Mouse (Mus musculus): ENCODE results near the gene Spsb2. TPM values are rescaled to one million over a fixed set of nuclear protein-coding genes. Genes with fewer than 3 reads are reported as not detected.

The Spsb2 gene
- polyA plus RNA-seq, 1 experiment from 2014 or later: 27.4 TPM

DNA sequence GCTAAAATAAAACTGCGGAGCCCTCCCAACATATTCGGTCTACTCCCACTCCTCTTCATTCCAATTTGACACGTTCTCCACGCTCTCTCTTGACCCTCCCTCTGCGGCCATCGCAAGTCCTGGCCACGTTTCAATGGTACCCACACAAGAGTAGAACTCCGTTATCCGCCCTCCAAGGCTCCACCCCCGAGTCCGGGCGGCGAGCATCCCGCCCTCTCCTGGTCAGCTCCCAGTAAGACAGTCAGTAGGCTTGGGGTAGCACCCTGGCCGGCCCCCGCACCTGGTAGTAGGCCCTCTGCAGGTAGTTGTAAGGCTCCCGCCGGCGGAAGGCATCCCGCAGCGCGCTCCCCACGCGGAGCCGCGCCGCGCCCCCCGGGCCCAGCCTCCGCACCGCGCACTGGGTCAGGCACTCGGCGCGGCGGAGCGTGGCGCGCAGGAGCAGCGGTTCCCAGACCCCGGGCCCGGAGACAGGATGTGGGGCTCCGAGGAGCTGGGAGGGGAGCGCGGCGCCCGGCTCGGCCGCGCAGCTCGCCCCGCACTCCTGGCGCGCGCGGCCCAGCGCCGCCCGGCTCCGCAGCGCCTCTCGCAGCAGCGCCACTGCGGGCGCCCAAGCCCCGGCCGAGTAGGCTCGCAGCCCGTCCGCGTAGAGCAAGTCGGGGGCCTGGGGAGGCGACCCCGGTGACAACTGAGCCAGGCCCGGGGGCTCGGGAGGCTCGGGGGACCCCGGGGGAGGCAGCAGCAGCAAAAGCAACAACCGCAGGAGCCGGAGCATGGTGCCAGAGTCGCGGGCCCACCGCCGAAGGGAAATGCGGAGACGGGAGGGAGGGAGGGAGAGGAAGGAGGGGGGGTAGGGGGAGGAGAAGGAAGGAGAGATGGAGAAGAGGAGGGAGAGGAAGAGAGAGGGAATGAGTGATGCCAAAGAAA, 48.7 kb downstream of the Spsb2 start, which contains the start of gene P3h3:
P3h3 (minus strand) TSS at position 837 of the 924 bp plus-strand sequence.
- WGBS: under 1% methylated on average over 76 of the region's 86 CpGs

GRCm38 (mm10) chr6:124857840-124858530, 49.5 kb downstream of the Spsb2 start:
- H3K4me1 ChIP-seq (replicated peaks; ENCODE audit: insufficient read depth, low read length): peaks cover 4% of the 10 kb centered on the region; the same call in 1 of the 2 replicates
- H3K9me3 ChIP-seq (replicated peaks; ENCODE audit: low read length): no peaks in the 10 kb centered on the region
- no peak for ATAC-seq (replicated peaks; ENCODE audit: low FRiP score, low read depth)
- no peak overlapping the region for H3K27ac ChIP-seq
- TF ChIP-seq CTCF (IDR thresholded peaks at IDR 0.05; ENCODE audit: low read depth): no peak
- H3K27me3 ChIP-seq (ENCODE audit: insufficient read depth, low read length): no peaks in the 10 kb centered on the region
- H3K9ac ChIP-seq (ENCODE audit: low read depth, low read length): no peak overlapping the region; the same call in 1 of the 2 replicates
- H3K4me2 ChIP-seq (ENCODE audit: low read length): peak overlapping the region; percentile 86
- WGBS: 27% methylated on average over 26 of the region's 26 CpGs
- peak overlapping the region; percentile 61 for H3K4me3 ChIP-seq (replicated peaks; ENCODE audit: low read depth, low read length)
- DNase-seq (ENCODE audit: low spot score): no peak
- H3K36me3 ChIP-seq (ENCODE audit: insufficient read depth, low read length): 0 out of 2 replicates have a peak, but pooled peaks cover under 1% of the 10 kb centered on the region

More for the DNA sequence above, 48.7 kb downstream of the Spsb2 start, which contains the start of gene P3h3:
- Histone ChIP-seq H3K27me3 (ENCODE audit: insufficient read depth, low read length) (no peaks in the 10 kb centered on the region), H3K36me3 (ENCODE audit: insufficient read depth, low read length) (0 out of 2 replicates have a peak, but pooled peaks cover 4% of the 10 kb centered on the region), H3K4me1 (replicated peaks; ENCODE audit: insufficient read depth, low read length) (peaks cover 4% of the 10 kb centered on the region; the same call in 1 of the 2 replicates), H3K9ac (ENCODE audit: low read depth, low read length) (peak within 1 kb of the TSS; percentile 83), H3K4me2 (ENCODE audit: low read length) (peak within 1 kb of the TSS; percentile 86), H3K9me3 (replicated peaks; ENCODE audit: low read length) (no peaks in the 10 kb centered on the region), H3K27ac (peak within 1 kb of the TSS; percentile 89), H3K4me3 (replicated peaks; ENCODE audit: low read depth, low read length) (peak within 1 kb of the TSS; percentile 61)
- peak; percentile 77 for TF ChIP-seq CTCF (IDR thresholded peaks at IDR 0.05; ENCODE audit: low read depth)
- ATAC-seq (replicated peaks; ENCODE audit: low FRiP score, low read depth) (peak; percentile 73), DNase-seq (ENCODE audit: low spot score) (peak; percentile 91)

GRCm38 (mm10) chr6:124858561-124859318, 50.3 kb downstream of the Spsb2 start:
- peaks cover 7% of the 10 kb centered on the region for H3K4me1 ChIP-seq (replicated peaks; ENCODE audit: insufficient read depth, low read length)
- H3K4me2 ChIP-seq (ENCODE audit: low read length): peak overlapping the region; percentile 86; the same call in 1 of the 2 replicates
- WGBS: 70% methylated on average over 28 of the region's 28 CpGs
- H3K36me3 ChIP-seq (ENCODE audit: insufficient read depth, low read length): no peaks in the 10 kb centered on the region
- no peak overlapping the region for H3K9ac ChIP-seq (ENCODE audit: low read depth, low read length)
- H3K4me3 ChIP-seq (replicated peaks; ENCODE audit: low read depth, low read length): no peak overlapping the region
- H3K27ac ChIP-seq: no peak overlapping the region
- no peak for TF ChIP-seq CTCF (IDR thresholded peaks at IDR 0.05; ENCODE audit: low read depth)
- no peaks in the 10 kb centered on the region for H3K9me3 ChIP-seq (replicated peaks; ENCODE audit: low read length)
- H3K27me3 ChIP-seq (ENCODE audit: insufficient read depth, low read length): no peaks in the 10 kb centered on the region
- DNase-seq (ENCODE audit: low spot score) (no peak), ATAC-seq (replicated peaks; ENCODE audit: low FRiP score, low read depth) (no peak)

GRCm38 (mm10) chr6:124859725-124860124, 51.3 kb downstream of the Spsb2 start:
- no peaks in the 10 kb centered on the region for H3K36me3 ChIP-seq (ENCODE audit: insufficient read depth, low read length)
- 7% methylated on average over 12 of the region's 12 CpGs for WGBS
- ATAC-seq (replicated peaks; ENCODE audit: low FRiP score, low read depth): no peak
- H3K9me3 ChIP-seq (replicated peaks; ENCODE audit: low read length): no peaks in the 10 kb centered on the region
- peak overlapping the region; percentile 21; the same call in 1 of the 2 replicates for H3K4me2 ChIP-seq (ENCODE audit: low read length)
- H3K4me3 ChIP-seq (replicated peaks; ENCODE audit: low read depth, low read length): no peak overlapping the region
- H3K9ac ChIP-seq (ENCODE audit: low read depth, low read length): no peak overlapping the region
- DNase-seq (ENCODE audit: low spot score): peak; percentile 90
- H3K27ac ChIP-seq: no peak overlapping the region
- peaks cover 7% of the 10 kb centered on the region for H3K4me1 ChIP-seq (replicated peaks; ENCODE audit: insufficient read depth, low read length)
- H3K27me3 ChIP-seq (ENCODE audit: insufficient read depth, low read length): 0 out of 2 replicates have a peak, but pooled peaks cover under 1% of the 10 kb centered on the region
- peak; percentile 93 for TF ChIP-seq CTCF (IDR thresholded peaks at IDR 0.05; ENCODE audit: low read depth)

Other genes with a start within 250 kb of the Spsb2 start
- gene C1rb, start 238.4 kb upstream of the Spsb2 start, polyA plus RNA-seq (2015; fragmentation: Nextera tagmentation; extraction: Ambion mirVana): 0.05 and 0.06 TPM in 2 replicates
- 0.34 and 0.51 TPM in 2 replicates for gene C1s2, start 172.6 kb upstream of the Spsb2 start, polyA plus RNA-seq (2015; fragmentation: Nextera tagmentation; extraction: Ambion mirVana)
- gene Lpcat3, start 145.6 kb upstream of the Spsb2 start, polyA plus RNA-seq (2015; fragmentation: Nextera tagmentation; extraction: Ambion mirVana): 90.6 and 93.4 TPM in 2 replicates
- gene Emg1, start 96.5 kb upstream of the Spsb2 start, polyA plus RNA-seq (2015; fragmentation: Nextera tagmentation; extraction: Ambion mirVana): 166 and 183 TPM in 2 replicates
- gene Phb2, start 96.3 kb upstream of the Spsb2 start, polyA plus RNA-seq (2015; fragmentation: Nextera tagmentation; extraction: Ambion mirVana): 404 and 411 TPM in 2 replicates
- gene Ptpn6, start 69.9 kb upstream of the Spsb2 start, polyA plus RNA-seq (2015; fragmentation: Nextera tagmentation; extraction: Ambion mirVana): 13.0 and 13.6 TPM in 2 replicates
- gene Grcc10, start 67.3 kb upstream of the Spsb2 start, polyA plus RNA-seq (2015; fragmentation: Nextera tagmentation; extraction: Ambion mirVana): 549 and 600 TPM in 2 replicates
- not detected in 2 replicates for gene Gm45234, start 52.6 kb upstream of the Spsb2 start, polyA plus RNA-seq (2015; fragmentation: Nextera tagmentation; extraction: Ambion mirVana)
- 13.0 and 13.7 TPM in 2 replicates for gene Atn1, start 52.1 kb upstream of the Spsb2 start, polyA plus RNA-seq (2015; fragmentation: Nextera tagmentation; extraction: Ambion mirVana)
- 7.6 TPM in 2 replicates for gene Eno2, start 39.0 kb upstream of the Spsb2 start, polyA plus RNA-seq (2015; fragmentation: Nextera tagmentation; extraction: Ambion mirVana)
- 0.43 and 0.59 TPM in 2 replicates for gene Lrrc23, start 28.9 kb upstream of the Spsb2 start, polyA plus RNA-seq (2015; fragmentation: Nextera tagmentation; extraction: Ambion mirVana)
- gene Tpi1, start 5.6 kb downstream of the Spsb2 start, polyA plus RNA-seq (2015; fragmentation: Nextera tagmentation; extraction: Ambion mirVana): 664 and 686 TPM in 2 replicates
- gene Usp5, start 20.8 kb downstream of the Spsb2 start, polyA plus RNA-seq (2015; fragmentation: Nextera tagmentation; extraction: Ambion mirVana): 96.6 and 106 TPM in 2 replicates
- gene Cdca3, start 20.9 kb downstream of the Spsb2 start, polyA plus RNA-seq (2015; fragmentation: Nextera tagmentation; extraction: Ambion mirVana): 85.1 and 91.2 TPM in 2 replicates
- 0.98 and 1.2 TPM in 2 replicates for gene Gnb3, start 31.6 kb downstream of the Spsb2 start, polyA plus RNA-seq (2015; fragmentation: Nextera tagmentation; extraction: Ambion mirVana)
- 14.7 and 14.8 TPM in 2 replicates for gene P3h3, start 49.1 kb downstream of the Spsb2 start, polyA plus RNA-seq (2015; fragmentation: Nextera tagmentation; extraction: Ambion mirVana)
- gene Gpr162, start 55.3 kb downstream of the Spsb2 start, polyA plus RNA-seq (2015; fragmentation: Nextera tagmentation; extraction: Ambion mirVana): 1.5 and 2.2 TPM in 2 replicates
- 0.24 and 0.28 TPM in 2 replicates for gene Cd4, start 79.6 kb downstream of the Spsb2 start, polyA plus RNA-seq (2015; fragmentation: Nextera tagmentation; extraction: Ambion mirVana)
- 2.5 and 2.9 TPM in 2 replicates for gene Lag3, start 103.0 kb downstream of the Spsb2 start, polyA plus RNA-seq (2015; fragmentation: Nextera tagmentation; extraction: Ambion mirVana)
- gene Ptms, start 111.4 kb downstream of the Spsb2 start, polyA plus RNA-seq (2015; fragmentation: Nextera tagmentation; extraction: Ambion mirVana): 359 and 399 TPM in 2 replicates
- 348 and 352 TPM in 2 replicates for gene Mlf2, start 122.7 kb downstream of the Spsb2 start, polyA plus RNA-seq (2015; fragmentation: Nextera tagmentation; extraction: Ambion mirVana)
- gene Cops7a, start 156.9 kb downstream of the Spsb2 start, polyA plus RNA-seq (2015; fragmentation: Nextera tagmentation; extraction: Ambion mirVana): 153 and 157 TPM in 2 replicates
- gene Pianp, start 188.0 kb downstream of the Spsb2 start, polyA plus RNA-seq (2015; fragmentation: Nextera tagmentation; extraction: Ambion mirVana): 2.0 and 2.1 TPM in 2 replicates
- 11.3 and 11.4 TPM in 2 replicates for gene Zfp384, start 200.5 kb downstream of the Spsb2 start, polyA plus RNA-seq (2015; fragmentation: Nextera tagmentation; extraction: Ambion mirVana)
- gene Ing4, start 231.1 kb downstream of the Spsb2 start, polyA plus RNA-seq (2015; fragmentation: Nextera tagmentation; extraction: Ambion mirVana): 118 and 119 TPM in 2 replicates
- 4.2 and 4.5 TPM in 2 replicates for gene Acrbp, start 241.0 kb downstream of the Spsb2 start, polyA plus RNA-seq (2015; fragmentation: Nextera tagmentation; extraction: Ambion mirVana)